Mouse (Mus musculus) adrenal gland (tissue): ENCODE measurements around the gene Birc3.
"Not testable (repeated sequence)": the region's sequence is repeated elsewhere in the genome, so short reads cannot be mapped to it uniquely, and the experiment has no call there.

Experiments
- intact Hi-C: fragments of 180-260 bp; cut with DNase I; formaldehyde crosslinking; loops from one replicate; pipeline ENCODE4 v1.15.1; 2025

The Birc3 gene

GRCm38 (mm10) chr9:7868838-7869491, 4.0 kb downstream of the Birc3 start:
- intact Hi-C loops = no loop called here

- intact Hi-C loops = no loop called here
Measured at GRCm38 (mm10) chr9:7867981-7868380, 5.0 kb downstream of the Birc3 start.

- intact Hi-C loops = not testable (repeated sequence)
Measured at GRCm38 (mm10) chr9:7866981-7867380, 6.0 kb downstream of the Birc3 start.

GRCm38 (mm10) chr9:7860976-7861375, 12.0 kb downstream of the Birc3 start:
- intact Hi-C loops = loop anchor here (5.0 kb wide), 1 partner anchor 36 kb away; no protein-coding TSS in a partner anchor

GRCm38 (mm10) chr9:7855912-7856311, 17.1 kb downstream of the Birc3 start:
- intact Hi-C loops = loop anchor here (5.0 kb wide), 1 partner anchor 59 kb away; no protein-coding TSS in a partner anchor

- intact Hi-C loops = loop anchor here (5.0 kb wide), 1 partner anchor 58 kb away; no protein-coding TSS in a partner anchor
Measured at GRCm38 (mm10) chr9:7855374-7855773, 17.6 kb downstream of the Birc3 start.

GRCm38 (mm10) chr9:7854196-7854595, 18.8 kb downstream of the Birc3 start:
- intact Hi-C loops = not testable (repeated sequence)

GRCm38 (mm10) chr9:7852346-7853230, 20.4 kb downstream of the Birc3 start:
- intact Hi-C loops = no loop called here

- intact Hi-C loops = no loop called here
Measured at GRCm38 (mm10) chr9:7851841-7852240, 21.1 kb downstream of the Birc3 start.

GRCm38 (mm10) chr9:7848191-7848590, 24.8 kb downstream of the Birc3 start:
- intact Hi-C loops = loop anchor here (5.0 kb wide), 1 partner anchor 131 kb away; no protein-coding TSS in a partner anchor

- intact Hi-C loops = loop anchor here (5.0 kb wide), 1 partner anchor 129 kb away; no protein-coding TSS in a partner anchor
Measured at GRCm38 (mm10) chr9:7846667-7847199, 26.3 kb downstream of the Birc3 start.

GRCm38 (mm10) chr9:7845216-7845895, 27.6 kb downstream of the Birc3 start:
- intact Hi-C loops = loop anchor here (5.0 kb wide), 1 partner anchor 128 kb away; no protein-coding TSS in a partner anchor

GRCm38 (mm10) chr9:7841221-7841620, 31.8 kb downstream of the Birc3 start:
- intact Hi-C loops = no loop called here

- intact Hi-C loops = loop anchor here (10.0 kb wide), 2 partner anchors 57 to 73 kb away; partner anchors contain the start of gene Tmem123
Measured at GRCm38 (mm10) chr9:7837806-7838440, 35.1 kb downstream of the Birc3 start.

GRCm38 (mm10) chr9:7836905-7837805, 35.8 kb downstream of the Birc3 start, which contains the start of gene Birc2:
Gene Birc2, minus strand, starts transcription at chr9:7837064.
- intact Hi-C loops = loop anchor here (10.0 kb wide), 2 partner anchors 58 to 72 kb away; partner anchors contain the start of gene Tmem123

GRCm38 (mm10) chr9:7836331-7836730, 36.7 kb downstream of the Birc3 start:
- intact Hi-C loops = loop anchor here (10.0 kb wide), 2 partner anchors 58 to 72 kb away; partner anchors contain the start of gene Tmem123

GRCm38 (mm10) chr9:7835302-7835701, 37.7 kb downstream of the Birc3 start:
- intact Hi-C loops = loop anchor here (10.0 kb wide), 2 partner anchors 59 to 71 kb away; partner anchors contain the start of gene Tmem123

- intact Hi-C loops = loop anchor here (10.0 kb wide), 2 partner anchors 61 to 69 kb away; partner anchors contain the start of gene Tmem123
Measured at GRCm38 (mm10) chr9:7833421-7833820, 39.6 kb downstream of the Birc3 start.
